Mouse (Mus musculus) layer of hippocampus, postnatal 10 days (tissue): Measurements from ENCODE around the gene Cdh13. TPM values are rescaled to one million over a fixed set of nuclear protein-coding genes. Genes with fewer than 3 reads are reported as not detected.

Source experiments
- DNase-seq, 2 experiments: peaks; one replicate each; pipeline ENCODE4 v3.0.0; 2021; ENCODE audit warnings: low spot score in 2 of 2
- long read RNA-seq: library from polyadenylated mRNA; stranded (forward); transcript quantifications from one replicate; pipeline ENCODE4 v2.0.0, GENCODE M21; 2023
- total RNA-seq, 2 experiments: library from RNA; stranded (reverse); gene quantifications; 2 replicates each; pipeline ENCODE4 v1.2.3; 2021

Gene Cdh13
- total RNA-seq, result 10 to 100 TPM; 74.9 to 76.6 TPM
- long read RNA-seq, partial matches to known transcripts, result 57 of 67 reads
- long read RNA-seq, other reads (novel, unspliced or antisense), result 10 of 67 reads

DNA sequence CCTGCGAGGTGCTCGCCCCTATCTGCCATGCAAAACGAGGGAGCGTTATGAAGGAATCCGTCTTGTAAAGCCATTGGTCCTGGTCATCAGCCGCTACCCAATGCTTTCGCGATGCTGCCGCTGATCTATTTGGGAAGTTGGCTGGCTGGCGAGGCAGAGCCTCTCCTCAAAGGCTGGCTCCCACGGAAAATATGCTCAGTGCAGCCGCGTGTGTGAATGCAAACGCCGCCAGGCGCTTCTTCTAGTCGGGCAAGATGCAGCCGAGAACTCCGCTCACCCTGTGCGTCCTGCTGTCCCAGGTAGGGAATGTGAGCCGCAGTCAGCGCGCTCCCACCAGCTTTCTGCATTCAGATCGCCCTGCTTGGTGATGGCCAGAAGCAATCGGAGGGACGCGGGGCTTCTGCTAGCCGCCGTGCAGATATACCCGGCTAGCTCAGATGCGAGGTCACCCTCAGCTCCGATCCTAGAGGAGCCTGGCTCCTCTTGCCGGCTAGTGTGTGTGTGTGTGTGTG lies at the start of gene Cdh13:
Gene Cdh13, plus strand, starts transcription at position 134 of the 512 bp plus-strand sequence.
- peak in 1 of 2 experiments; percentile 68 for DNase-seq

DNA sequence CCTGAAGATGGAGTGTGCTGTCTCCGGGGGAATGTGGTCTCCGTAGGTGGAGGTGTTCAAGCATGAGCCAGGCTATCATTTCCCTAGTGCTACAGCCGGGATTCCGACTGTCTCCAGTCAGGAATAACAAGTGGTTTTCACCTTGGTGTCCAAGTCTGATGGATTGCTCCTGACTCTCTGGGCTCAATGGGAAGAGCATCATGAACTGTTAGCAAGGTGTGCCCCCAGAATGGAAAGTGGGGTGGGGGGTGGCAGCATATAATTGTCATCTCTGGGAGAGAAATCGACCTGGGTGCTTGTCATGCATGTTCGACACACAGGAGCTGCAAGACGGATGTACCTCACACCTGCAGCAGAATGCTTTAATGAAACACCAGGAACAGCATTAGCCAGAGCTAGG lies 47.9 kb upstream of the Cdh13 start:
- no peak for DNase-seq

DNA sequence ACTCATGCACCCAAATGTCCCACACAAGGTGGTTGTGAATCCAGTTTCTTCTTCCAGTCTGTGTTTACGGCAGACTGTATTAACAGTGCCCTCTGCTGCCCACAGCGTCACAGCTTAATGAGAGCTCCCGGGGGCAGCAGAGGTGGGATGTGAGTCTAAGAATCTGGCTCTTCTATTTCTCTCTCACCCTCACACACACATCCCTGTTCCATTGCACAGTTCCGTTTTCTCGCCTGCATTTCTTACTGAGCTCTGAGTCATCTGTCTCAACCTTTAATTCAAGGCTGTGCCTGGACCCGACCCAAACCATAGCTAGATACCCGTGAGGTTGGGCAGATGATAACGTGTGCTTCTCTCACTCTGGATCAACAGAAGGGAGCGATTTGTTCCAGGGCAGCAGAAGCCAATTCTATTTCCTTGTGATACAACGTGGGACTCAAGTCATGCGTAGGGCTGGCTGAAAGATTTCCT lies 46.3 kb upstream of the Cdh13 start:
- peak; percentile 26 to 50 for DNase-seq

DNA sequence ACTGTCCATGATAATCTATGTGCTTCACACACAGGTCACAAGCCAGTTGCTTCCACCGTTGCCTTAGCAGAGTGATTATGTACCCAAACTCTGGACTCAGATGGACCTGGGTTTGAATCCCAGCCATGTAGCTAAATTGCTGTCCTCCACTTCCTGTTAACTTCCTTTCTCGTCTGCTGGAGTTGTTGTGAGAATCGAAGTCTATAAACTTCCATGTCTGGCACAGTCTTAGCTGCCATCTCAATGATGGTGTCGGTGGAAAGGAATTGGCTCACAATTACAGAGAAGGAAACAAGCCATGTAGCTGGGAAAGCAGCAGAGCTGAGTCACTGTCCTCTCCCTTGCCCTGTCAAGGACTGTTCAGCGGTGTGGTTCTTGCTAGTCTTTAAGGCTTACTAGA lies 45.4 kb upstream of the Cdh13 start:
- DNase-seq, result no peak

DNA sequence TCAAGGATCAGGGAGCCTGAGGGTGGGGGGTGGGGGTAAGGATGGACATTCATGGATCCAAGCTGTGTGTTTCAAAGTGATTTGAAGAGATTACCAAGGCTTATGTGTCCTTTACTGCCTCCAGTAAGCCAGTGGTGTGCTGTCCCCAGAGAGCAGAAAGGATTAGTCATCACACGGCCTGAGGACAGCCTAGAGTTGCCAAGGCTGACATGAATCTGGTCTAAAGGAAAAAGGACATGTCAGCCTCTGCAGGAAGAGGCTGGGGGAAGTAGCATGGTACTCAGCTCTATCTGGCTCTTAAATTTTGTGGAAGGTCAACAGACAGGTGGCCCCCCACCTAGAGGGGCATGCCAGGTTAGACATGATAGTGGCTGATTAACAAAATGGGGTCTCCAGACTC lies 44.3 kb upstream of the Cdh13 start:
- no peak for DNase-seq

DNA sequence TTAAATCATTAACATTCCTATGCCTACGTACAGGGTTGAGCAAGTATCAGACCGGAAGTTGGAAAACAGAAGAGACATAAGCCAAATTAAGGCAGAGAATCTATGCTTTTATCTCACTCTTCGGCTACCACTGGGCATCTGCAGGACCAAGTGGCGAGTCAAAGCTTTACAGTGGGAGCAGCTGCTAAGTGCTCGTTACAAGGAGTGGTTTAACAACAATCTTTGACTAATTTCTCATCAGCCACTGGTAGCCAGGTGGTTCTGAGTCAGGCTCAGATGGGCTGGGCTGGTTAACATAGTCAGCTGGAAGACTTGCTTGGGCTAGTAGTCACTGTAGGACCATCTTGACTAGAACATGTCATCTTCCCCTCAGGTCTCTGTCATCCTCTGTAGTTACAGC lies 34.2 kb upstream of the Cdh13 start:
- no peak for DNase-seq

DNA sequence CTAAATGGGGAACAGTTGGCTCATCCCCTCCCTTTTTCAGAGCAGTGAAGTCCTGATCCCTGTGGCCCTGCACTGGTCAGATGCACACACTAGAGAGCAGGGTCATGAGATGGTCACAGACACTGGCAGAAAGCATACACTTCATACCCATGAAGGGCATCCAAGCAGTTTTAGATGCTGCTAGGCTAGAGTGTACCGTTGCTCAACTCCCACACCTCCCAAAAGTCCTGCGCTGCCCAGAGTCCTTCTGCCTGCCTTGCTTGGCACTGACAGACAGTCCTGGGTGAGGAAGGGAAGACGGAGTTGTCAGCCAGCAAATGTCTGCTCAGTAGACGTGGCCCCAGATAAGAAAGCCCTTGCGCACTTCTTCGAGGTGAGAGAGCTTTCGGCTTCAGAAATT lies 33.6 kb upstream of the Cdh13 start:
- DNase-seq, result no peak

DNA sequence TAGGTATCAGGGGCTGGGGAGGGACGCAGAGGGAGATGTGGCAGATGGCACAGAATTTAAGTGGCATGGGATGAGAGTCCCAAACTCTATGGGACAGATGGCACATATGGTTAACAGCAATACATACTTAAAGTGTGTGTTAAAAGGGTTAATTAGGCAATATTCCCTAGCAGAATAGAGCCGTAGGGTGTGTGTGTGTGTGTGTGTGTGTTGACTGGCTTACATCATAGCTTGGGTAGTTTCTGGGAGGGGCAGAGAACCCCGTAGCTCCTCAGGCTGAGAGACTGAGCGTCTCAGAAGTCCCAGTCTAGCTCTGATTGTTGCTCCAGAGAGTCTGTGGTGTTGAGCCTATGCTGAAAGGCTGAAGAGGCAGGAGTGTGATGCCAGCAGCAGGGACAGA lies 20.4 kb upstream of the Cdh13 start:
- DNase-seq, result no peak

DNA sequence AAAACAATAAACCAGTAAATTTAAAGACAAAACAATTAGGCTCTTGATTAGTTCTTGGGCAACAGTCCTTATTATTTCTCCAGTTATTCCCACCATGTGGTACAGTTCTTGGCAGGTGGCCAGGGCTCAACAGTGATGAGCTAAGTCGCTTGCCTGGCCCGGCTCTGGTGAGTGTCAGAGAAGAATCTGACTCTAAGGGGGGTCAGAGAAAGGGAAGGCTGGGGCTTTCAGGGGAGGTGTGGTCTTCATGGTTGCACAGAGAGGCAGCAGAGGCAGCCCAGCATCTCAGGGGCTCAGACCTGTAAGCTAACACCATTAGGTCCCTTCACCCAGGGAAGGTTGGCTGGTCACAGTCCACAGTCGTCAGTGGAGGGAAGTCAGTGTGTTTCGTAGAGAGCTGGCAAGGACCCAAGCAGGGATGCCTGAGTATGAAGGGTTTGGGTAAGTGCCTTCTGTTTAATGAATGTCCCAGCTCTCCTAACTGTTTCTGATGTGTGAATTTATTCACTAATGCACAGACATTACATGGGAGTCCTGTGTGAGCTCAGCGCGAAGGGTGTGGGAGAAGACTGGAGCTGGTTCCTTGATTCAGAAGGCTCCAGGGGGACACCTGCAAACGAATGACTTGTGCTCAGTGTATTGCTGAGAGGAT lies 12.7 kb upstream of the Cdh13 start:
- DNase-seq, result peak; percentile 43 to 59

DNA sequence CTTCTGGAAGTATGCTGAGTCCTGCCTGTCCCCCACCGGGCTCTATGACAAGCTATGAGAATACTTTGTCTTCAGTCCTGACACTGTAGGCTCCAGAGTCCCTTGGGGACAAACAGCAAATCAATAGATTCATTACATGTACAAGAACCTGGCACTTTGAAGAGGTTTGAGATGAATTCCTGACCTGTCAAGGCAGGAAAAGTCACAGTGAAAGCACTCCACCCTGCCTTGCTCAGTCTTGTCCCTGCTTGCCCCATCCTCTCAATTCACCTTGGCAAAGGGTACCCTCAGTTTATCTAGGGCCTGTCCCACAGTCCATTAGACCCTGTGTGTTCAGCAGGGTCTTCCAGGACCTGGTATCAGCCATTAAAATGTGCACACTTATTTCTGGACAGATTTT lies 11.0 kb upstream of the Cdh13 start:
- no peak for DNase-seq

DNA sequence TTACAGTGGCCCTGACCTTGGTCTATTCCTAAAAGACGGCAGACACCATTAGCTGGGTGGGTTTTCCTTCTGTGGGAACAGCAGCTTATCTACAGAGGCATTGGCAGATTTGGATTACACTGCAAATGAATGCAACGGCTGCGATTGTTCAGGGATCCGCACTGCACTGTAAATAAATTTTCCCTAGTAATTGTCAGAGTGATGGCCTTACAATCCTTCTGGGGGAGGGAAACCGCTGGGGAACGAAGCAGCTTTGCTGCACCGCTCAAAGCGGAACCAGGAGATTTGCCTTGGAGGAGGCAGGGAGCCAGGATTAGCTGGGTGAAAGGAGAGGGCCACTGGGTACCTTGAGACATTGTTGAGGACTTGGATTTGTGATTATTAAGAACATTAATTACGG lies 9.3 kb upstream of the Cdh13 start:
- DNase-seq, result no peak

DNA sequence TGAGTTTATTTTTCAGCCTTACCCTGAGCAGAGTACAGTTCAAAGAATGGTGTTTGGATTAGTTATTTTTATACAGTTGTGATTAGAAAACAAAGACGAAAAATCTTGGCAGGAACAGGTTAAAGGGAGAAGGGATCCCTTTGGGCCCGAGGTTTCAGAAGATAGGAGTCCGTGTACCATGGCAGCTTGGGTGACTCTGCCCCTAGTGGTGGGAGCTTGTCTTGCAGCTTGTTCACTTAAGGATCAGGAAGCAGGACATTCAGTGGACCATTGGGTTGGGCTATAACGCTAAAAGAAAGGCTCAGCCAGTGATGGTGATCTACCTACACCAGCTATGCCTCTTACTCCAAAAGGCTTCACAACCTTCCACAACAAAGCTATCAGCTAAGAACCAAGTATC lies 8.8 kb upstream of the Cdh13 start:
- peak; percentile 81 to 84 for DNase-seq

DNA sequence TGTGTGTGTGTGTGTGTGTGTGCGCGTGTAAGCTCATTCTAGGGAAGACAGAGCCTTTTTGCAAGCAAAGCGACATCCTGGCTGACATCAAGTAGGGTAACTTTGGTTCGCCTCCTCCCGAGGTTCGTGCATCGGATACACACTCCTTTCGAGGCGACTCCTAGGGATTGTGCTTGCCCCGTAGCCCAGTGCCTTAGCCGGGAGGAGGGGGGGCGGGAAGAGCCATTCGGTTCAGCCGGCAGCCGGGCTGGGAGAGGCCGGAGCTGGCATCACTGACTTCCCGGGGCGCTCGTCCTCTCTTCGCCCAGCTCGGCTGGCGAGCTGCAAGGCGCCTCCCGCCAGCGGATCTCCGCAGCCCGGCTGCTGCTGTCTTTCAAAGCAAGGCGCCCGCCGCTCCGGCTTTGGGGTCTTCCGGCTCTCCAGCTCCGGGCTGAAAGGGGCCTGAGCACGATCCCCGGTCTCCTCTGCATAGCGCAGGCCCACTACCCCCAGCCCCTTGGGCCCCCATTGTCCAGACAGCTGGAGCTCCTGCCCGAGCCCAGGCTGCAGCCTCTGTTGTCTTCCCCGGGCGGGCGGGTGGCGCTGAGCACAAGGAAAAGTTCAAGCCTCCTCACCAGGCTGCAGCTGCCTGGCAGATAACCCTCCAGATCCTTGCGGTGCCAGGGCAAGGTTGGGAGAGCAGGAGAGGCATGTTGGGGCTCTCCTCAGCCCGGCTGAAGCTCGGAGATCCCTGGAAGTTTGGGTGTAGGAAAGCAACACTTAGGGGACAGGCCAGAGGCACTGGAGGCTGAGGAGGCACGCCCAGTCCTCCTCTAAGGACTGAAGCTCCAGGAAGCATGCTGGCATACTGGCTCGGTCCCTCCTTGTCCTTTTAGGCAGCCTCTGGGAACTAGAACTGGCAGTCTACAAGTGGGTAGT lies 838 bp downstream of the Cdh13 start:
- DNase-seq, result peak; percentile 56 to 60

DNA sequence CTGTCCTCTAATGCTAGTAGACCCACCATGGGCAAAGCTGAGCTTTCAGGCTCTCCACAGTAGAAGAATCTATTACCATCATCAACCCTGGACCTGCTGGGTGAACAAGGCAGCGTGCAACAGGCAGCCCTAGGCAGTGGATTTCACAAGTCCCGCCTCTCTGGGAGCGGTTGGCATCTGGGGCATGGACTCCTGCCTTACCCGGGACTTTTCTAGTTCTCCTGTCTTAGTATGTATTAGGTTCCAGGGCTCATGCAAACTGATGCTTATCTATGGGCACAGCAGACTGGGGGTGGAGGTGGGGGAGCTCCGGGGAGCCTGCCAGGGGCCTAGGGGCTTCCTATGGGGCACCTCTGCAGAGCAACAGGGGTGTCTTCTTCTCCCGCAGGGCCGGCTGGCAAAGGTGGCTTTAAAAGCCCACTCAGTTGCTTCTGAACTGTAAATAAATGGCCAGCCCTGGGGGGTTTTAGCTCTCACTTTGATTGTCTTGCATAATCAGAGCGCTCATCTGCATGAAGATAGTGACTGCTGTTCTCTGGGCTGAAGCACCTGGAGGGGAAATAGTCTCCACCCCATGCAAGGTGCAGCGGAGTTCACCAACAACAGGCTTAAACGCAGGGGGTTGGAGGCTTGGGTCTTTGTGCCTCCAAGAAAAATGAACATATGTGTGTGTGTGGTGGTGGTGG lies 2.2 kb downstream of the Cdh13 start:
- DNase-seq, result no peak

DNA sequence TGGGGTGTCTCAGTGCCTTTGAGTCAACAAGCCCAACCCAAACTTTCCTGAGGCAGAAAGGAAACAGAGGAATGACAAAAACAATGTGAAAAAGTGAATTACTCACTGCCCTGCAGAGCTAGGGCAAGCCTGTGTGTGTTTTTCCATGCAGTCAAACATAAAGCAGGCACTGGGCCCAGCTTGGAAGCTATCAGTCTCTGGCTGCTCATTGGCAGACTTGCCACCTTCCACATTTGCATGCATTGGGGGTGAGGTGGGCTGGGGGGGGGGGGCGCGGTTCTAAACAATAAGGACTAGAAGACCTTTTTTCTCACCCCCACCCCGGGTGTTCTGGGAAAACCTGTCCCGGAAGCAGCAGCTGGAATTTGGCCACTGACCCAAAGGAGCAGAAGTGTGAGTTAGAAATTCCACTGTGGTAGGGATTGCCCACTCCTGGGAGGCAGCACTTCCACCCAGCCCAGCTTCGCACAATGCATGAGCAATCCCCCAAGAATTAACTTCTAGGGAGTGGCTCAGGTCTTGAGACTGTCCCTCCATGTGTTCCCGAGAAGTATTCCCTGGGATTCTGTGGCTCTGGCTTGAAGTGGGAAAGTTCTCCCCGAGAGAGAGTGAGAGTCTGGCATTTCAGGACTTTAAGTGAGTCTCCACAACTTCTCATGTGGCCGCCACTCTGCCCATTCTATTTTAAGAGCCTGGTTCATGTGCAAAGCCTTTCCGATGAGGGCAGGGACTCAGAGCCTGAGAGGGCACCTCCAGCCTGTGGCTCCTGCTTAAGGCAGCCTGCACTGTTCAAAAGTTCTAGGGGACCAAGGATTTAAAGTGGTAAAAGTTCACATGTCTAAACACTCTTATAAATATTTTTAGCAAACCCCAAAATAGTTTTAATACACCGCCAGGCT lies 3.0 kb downstream of the Cdh13 start:
- DNase-seq, result no peak

DNA sequence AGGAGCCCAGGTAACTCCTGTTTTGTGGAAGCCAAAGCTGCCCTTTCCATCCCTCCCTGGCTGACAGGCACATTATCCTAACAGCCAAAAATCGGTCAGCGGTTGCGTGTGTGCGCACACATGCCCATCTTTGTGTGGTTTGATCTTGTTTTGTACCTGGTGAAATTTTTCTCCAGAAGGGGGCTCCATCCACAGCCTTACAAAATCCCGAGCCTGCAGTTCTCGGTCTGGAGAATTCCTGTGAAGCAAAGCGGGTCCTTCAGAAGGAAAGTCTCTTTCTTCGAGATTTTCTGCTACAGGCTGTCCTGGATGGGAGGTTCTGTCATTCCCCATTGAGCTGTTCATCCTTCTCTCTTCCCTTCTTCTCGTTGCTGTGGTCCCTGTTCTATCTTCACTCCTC lies 4.0 kb downstream of the Cdh13 start:
- peak; percentile 49 to 66 for DNase-seq

DNA sequence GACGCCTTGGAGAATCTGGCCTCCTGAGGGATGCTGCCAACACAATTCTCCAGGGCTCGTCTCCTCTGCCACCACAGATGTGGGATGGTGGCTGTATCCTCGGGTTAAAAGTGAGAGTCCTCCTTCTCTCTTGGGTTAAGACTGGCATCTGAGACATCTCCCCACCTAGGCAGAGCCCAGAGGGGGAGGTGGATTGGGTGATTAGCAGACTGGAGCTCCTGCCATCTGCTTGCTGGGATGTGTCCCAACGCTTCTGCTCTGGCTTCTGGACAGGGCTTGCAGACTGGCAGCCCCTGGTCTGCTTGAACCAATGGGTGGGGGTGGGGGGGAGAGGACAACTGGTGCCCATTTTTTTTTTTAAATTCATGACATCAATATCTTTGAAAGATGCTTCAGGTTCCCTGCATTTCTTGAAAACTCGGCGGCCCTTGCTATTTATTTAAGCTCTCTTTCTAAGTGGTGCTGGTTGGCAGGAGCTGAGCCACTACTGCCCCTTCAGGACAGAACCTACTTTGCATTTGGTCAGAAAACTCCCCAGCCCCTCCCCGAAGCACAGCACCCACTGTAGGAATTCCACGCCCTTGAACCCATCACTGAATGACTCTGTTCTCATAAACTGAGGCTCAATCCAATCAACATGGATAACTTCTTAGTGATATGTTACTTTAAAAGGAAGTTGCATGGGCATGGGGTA lies 4.9 kb downstream of the Cdh13 start:
- peak; percentile 39 to 40 for DNase-seq

DNA sequence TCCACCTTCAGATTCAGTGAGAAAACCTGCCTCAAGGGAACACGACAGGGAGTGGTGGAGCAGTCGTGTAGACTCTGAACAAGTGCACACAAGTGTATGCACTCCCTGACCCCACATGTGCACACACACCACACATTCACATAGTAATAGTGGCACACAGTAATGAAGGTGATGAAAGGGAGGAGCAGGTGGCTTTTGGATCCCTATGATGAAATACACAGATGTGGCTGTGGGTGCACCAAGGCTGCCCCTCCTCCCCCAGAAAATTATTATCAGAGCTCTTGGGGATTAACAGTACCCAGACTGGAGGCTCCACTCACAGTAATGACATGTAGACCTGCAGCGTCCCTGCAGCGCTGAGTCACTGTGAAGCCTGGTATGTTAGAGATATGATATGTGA lies 5.6 kb downstream of the Cdh13 start:
- no peak for DNase-seq

DNA sequence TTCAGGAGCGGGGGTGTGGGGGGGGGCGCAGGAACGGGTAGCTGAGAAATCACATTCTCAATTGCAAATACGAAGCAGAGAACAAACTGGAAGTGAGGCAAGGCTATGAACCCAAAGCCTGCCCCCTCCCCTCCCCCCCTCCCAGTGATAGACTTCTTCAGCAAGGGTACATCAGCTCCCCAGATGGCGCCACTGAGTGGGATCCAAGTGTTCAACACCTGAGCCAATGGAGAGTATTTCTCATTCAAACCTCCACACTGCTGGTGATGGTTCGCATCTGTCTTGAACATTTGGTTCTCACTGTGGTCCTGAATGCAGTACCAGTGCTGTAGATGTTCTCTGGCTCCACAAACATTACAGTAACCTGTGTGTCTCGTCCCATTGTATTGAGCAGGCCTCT lies 6.0 kb downstream of the Cdh13 start:
- DNase-seq, result no peak

DNA sequence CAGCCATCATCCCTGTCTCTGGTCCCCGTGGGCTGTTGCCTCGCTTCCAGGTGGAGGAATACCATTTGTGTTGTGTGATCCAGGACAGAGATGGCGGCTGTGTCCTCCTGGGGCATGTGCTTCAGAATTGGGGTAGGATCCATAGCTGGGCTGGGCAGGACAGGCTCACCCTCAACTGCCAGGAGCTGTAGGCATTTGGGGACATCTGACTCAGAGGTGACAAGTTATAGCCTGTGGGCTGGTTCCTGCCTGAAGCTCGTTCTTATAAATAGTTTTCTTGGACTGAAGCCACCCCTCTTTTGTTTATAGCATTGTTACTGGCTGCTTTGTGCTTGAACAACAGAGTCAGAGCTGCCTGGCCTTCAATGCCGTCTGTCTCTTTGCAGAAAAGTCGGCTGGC lies 6.7 kb downstream of the Cdh13 start:
- DNase-seq, result no peak
